Mouse (Mus musculus): ENCODE measurements around the gene Gm10322.

DNA sequence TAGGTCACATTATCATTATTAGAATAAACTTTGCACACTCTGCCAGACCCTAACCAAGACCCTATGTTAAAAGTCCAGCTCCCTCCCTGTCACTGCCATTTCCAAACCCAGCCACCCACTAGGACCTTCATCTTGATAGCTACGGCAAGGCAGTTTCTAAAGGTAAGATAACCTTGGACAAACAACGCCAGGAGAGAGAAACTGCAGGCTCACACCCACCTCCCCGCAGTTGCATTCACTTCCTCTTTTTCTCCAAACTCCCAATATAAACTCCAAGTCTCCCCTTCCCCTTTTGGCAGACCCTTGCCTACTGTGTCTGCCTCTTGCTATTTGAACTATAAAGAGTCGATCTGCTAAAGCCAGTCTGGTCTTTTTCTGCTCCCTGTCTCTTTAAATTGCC lies 29.3 kb downstream of the Gm10322 start:
- TF ChIP-seq CTCF (IDR thresholded peaks at IDR 0.05; ENCODE audit: borderline replicate concordance, extremely low read depth, insufficient read depth, insufficient read length): no peak
- TF ChIP-seq POLR2A (IDR thresholded peaks at IDR 0.05; ENCODE audit: borderline replicate concordance, extremely low read depth, insufficient read depth, insufficient read length, poor library complexity, severe bottlenecking): no peak

All from brain, embryonic 14.5 days (tissue).